Mouse (Mus musculus): ENCODE data around the gene Bub1.

- no peak for TF ChIP-seq EP300 (IDR thresholded peaks at IDR 0.05; ENCODE audit: low read depth)
- no peak for TF ChIP-seq CTCF (IDR thresholded peaks at IDR 0.05; ENCODE audit: low read depth)
Measured at GRCm38 (mm10) chr2:127774578-127774941, 57.1 kb downstream of the Bub1 start.
